Mouse (Mus musculus) liver, embryonic 16.5 days (tissue): ENCODE results near the gene Wnk2. TPM values are rescaled to one million over a fixed set of nuclear protein-coding genes. Genes with fewer than 3 reads are reported as not detected.
"Not testable (repeated sequence)": the region's sequence is repeated elsewhere in the genome, so short reads cannot be mapped to it uniquely, and the experiment has no call there.

Experiments used
- ATAC-seq: fragments of 200-750 bp; cut with Nextera tagmentation; 2 replicates; pipeline ENCODE4 v1.8.0; 2017; ENCODE audit warnings: low read depth, mild to moderate bottlenecking, moderate number of reproducible peaks, moderate library complexity
- H3K27ac ChIP-seq: fragments of 300-500 bp; sonication (generic); 2 replicates; pipeline ENCODE4 v1.5.1; 2014; ENCODE audit warnings: mild to moderate bottlenecking, low read length
- H3K27me3 ChIP-seq: fragments of 300-500 bp; sonication (generic); 2 replicates; pipeline ENCODE4 v1.6.1; 2014; ENCODE audit warnings: low read depth, low read length, mixed read lengths; ENCODE audit not compliant: control insufficient read depth, insufficient read depth
- H3K36me3 ChIP-seq: fragments of 300-500 bp; sonication (generic); 2 replicates; pipeline ENCODE4 v1.6.1; 2014; ENCODE audit warnings: mild to moderate bottlenecking; ENCODE audit not compliant: control insufficient read depth, insufficient read depth
- H3K4me1 ChIP-seq: fragments of 300-500 bp; sonication (generic); 2 replicates; pipeline ENCODE4 v1.6.1; 2014; ENCODE audit warnings: low read depth, low read length, mixed read lengths; ENCODE audit not compliant: control insufficient read depth
- H3K4me2 ChIP-seq: fragments of 300-500 bp; sonication (generic); 2 replicates; pipeline ENCODE4 v1.6.1; 2014; ENCODE audit warnings: low read depth, low read length, mixed read lengths
- H3K4me3 ChIP-seq: fragments of 300-500 bp; sonication (generic); 2 replicates; pipeline ENCODE4 v1.5.1; 2014; ENCODE audit warnings: low read depth, mild to moderate bottlenecking, low read length
- H3K9ac ChIP-seq: fragments of 300-500 bp; sonication (generic); 2 replicates; pipeline ENCODE4 v1.6.1; 2014; ENCODE audit warnings: low read depth, low read length
- H3K9me3 ChIP-seq: fragments of 300-500 bp; sonication (generic); replicated peaks from 2 replicates; pipeline ENCODE4 v1.6.1; 2016; ENCODE audit warnings: low read length; ENCODE audit not compliant: control insufficient read depth
- WGBS: fragments of 180-500 bp; shearing (Covaris S2); extraction: QIAGEN DNeasy Blood & Tissue Kit; methylation state at CpG from one replicate; pipeline ENCODE4 v1.1.7; 2014; ENCODE audit not compliant: insufficient replicate concordance; 5-methylcytosine and 5-hydroxymethylcytosine counted together
- polyA plus RNA-seq: library from polyadenylated mRNA; unstranded; fragments of >200 nt; fragmentation: Nextera tagmentation; extraction: Ambion mirVana; gene quantifications from 2 replicates; pipeline ENCODE4 v1.2.1, GENCODE M21; 2015

Wnk2 gene
- polyA plus RNA-seq, 1 experiment from 2014 or later, result 0.15 TPM

GRCm38 (mm10) chr13:49069393-49069792 lies 78.4 kb downstream of the Wnk2 start:
- ATAC-seq, result no peak
- Histone ChIP-seq H3K27ac (no peak overlapping the region), H3K36me3 (no peaks in the 10 kb centered on the region), H3K27me3 (no peaks in the 10 kb centered on the region), H3K9ac (no peak overlapping the region), H3K9me3 (no peaks in the 10 kb centered on the region), H3K4me3 (no peak overlapping the region), H3K4me1 (no peaks in the 10 kb centered on the region), H3K4me2 (no peak overlapping the region)
- 78% methylated on average over 4 of the region's 4 CpGs for WGBS

GRCm38 (mm10) chr13:49064257-49064656 lies 83.6 kb downstream of the Wnk2 start:
- Histone ChIP-seq H3K4me2 (no peak overlapping the region), H3K9me3 (no peaks in the 10 kb centered on the region), H3K27ac (no peak overlapping the region), H3K36me3 (no peaks in the 10 kb centered on the region), H3K4me3 (no peak overlapping the region), H3K27me3 (no peaks in the 10 kb centered on the region), H3K4me1 (no peaks in the 10 kb centered on the region), H3K9ac (no peak overlapping the region)
- WGBS, result 61% methylated on average over 5 of the region's 5 CpGs
- no peak for ATAC-seq

DNA sequence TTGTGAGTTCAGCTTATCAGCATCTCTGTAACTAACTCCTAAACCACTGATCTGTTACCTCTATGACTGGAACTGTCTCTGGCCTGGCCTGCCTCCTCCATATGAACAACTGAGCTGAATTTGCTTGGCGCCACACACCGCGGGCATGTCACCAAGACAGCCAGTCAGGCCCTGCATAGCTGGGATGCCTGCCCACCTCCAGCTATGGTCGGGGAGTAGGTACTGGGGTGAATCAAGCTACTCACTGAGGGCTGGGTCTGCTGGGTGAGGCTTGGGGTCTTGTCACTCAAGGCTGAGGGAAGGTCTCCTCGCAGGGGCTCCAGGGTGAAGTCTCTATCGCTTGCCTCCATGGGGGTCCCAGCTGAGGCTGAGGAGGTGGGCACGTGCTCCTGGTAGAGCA lies 87.4 kb downstream of the Wnk2 start:
- no peaks in the 10 kb centered on the region for H3K36me3 ChIP-seq
- H3K27ac ChIP-seq, result no peak overlapping the region
- 75% methylated on average over 7 of the region's 7 CpGs for WGBS

DNA sequence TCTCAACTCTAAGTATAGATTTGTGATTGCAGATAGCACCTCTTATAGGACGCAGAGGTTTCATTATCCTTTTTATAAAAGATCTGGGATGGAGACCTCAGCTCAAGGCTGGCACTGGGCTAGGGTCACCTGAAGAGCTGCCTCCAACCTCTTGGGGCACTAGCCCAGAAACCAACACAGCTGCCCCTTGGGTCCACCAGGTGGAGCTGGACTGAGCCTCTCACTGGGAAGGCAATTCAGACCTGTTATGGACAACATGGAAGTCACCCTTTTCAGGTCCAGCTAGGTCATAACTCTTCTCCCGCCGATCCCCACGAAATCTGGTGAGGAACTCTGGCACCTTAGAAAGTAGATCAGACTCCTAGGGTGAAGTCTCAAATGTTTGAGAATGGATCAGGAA lies 89.3 kb downstream of the Wnk2 start:
- no peaks in the 10 kb centered on the region for H3K4me1 ChIP-seq
- no peak overlapping the region for H3K4me3 ChIP-seq
- no peak overlapping the region for H3K9ac ChIP-seq
- no peak for ATAC-seq
- H3K36me3 ChIP-seq, result no peaks in the 10 kb centered on the region
- WGBS, result 58% methylated on average over 4 of the region's 4 CpGs
- H3K4me2 ChIP-seq, result no peak overlapping the region
- no peaks in the 10 kb centered on the region for H3K9me3 ChIP-seq
- no peaks in the 10 kb centered on the region for H3K27me3 ChIP-seq
- no peak overlapping the region for H3K27ac ChIP-seq

More for the DNA sequence above, 87.4 kb downstream of the Wnk2 start:
- ATAC-seq, result no peak
- Histone ChIP-seq H3K27me3 (no peaks in the 10 kb centered on the region), H3K4me3 (no peak overlapping the region), H3K4me2 (no peak overlapping the region), H3K4me1 (no peaks in the 10 kb centered on the region), H3K9ac (no peak overlapping the region), H3K9me3 (no peaks in the 10 kb centered on the region)

GRCm38 (mm10) chr13:49056304-49056703 lies 91.5 kb downstream of the Wnk2 start:
- H3K9ac ChIP-seq, result no peak overlapping the region
- no peaks in the 10 kb centered on the region for H3K4me1 ChIP-seq
- H3K4me3 ChIP-seq, result no peak overlapping the region
- no peak for ATAC-seq
- H3K4me2 ChIP-seq, result no peak overlapping the region
- no peaks in the 10 kb centered on the region for H3K36me3 ChIP-seq
- no peaks in the 10 kb centered on the region for H3K9me3 ChIP-seq
- no peak overlapping the region for H3K27ac ChIP-seq
- WGBS, result 71% methylated on average over 4 of the region's 4 CpGs
- H3K27me3 ChIP-seq, result no peaks in the 10 kb centered on the region

DNA sequence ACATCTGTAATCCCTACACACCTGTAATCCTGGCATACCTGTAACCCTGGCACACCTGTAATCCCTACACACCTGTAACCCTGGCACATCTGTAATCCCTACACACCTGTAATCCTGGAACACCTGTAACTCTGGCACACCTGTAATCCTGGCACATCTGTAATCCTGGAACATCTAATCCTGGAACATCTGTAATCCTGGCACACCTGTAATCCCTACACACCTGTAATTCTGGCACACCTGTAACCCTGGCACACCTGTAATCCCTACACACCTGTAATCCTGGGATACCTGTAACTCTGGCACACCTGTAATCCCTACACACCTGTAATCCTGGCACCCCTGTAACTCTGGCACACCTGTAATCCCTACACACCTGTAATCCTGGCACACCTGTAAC lies 93.1 kb downstream of the Wnk2 start:
- not testable (repeated sequence) for H3K27ac ChIP-seq, H3K27me3 ChIP-seq, H3K4me3 ChIP-seq, H3K36me3 ChIP-seq, H3K4me1 ChIP-seq, H3K9ac ChIP-seq, H3K9me3 ChIP-seq, ATAC-seq, H3K4me2 ChIP-seq

DNA sequence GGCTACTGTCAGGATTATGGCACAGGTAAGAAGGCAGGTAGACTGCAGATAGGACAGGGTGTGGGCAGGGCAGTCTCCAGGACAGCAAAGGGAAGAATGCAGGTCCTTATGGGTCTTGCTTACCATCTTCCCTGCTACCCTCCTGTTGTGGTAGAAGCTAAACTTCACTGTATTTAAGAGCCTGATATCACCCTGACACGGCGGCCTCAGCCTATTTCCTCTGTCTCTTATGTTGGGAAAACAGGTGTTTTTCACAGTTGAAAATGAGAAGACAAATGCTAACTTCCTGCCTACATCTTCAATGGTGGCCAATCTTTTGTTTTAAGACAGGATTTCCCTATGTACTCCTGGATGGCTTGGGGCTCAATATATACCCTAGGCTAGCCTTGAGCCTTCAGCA lies 94.5 kb downstream of the Wnk2 start:
- Histone ChIP-seq H3K9ac (no peak overlapping the region), H3K27ac (no peak overlapping the region), H3K36me3 (no peaks in the 10 kb centered on the region), H3K4me2 (no peak overlapping the region), H3K9me3 (no peaks in the 10 kb centered on the region), H3K27me3 (no peaks in the 10 kb centered on the region), H3K4me3 (no peak overlapping the region), H3K4me1 (no peaks in the 10 kb centered on the region)
- ATAC-seq, result no peak
- WGBS, result 41% methylated on average over 2 of the region's 2 CpGs

- Histone ChIP-seq H3K4me2 (no peak overlapping the region), H3K36me3 (no peaks in the 10 kb centered on the region), H3K9ac (no peak overlapping the region), H3K27me3 (no peaks in the 10 kb centered on the region), H3K4me3 (no peak overlapping the region), H3K27ac (no peak overlapping the region), H3K4me1 (no peaks in the 10 kb centered on the region), H3K9me3 (no peaks in the 10 kb centered on the region)
- WGBS, result 25% methylated on average over 9 of the region's 9 CpGs
- no peak for ATAC-seq
Measured at GRCm38 (mm10) chr13:49052512-49052911, 95.3 kb downstream of the Wnk2 start.

- ATAC-seq, result no peak
- Histone ChIP-seq H3K4me3 (no peak overlapping the region), H3K27me3 (no peaks in the 10 kb centered on the region), H3K4me1 (no peaks in the 10 kb centered on the region), H3K4me2 (no peak overlapping the region), H3K9me3 (no peaks in the 10 kb centered on the region), H3K36me3 (no peaks in the 10 kb centered on the region), H3K9ac (no peak overlapping the region), H3K27ac (no peak overlapping the region)
- 50% methylated on average over 1 of the region's 1 CpGs for WGBS
Measured at GRCm38 (mm10) chr13:49047393-49047792, 100.4 kb downstream of the Wnk2 start.

DNA sequence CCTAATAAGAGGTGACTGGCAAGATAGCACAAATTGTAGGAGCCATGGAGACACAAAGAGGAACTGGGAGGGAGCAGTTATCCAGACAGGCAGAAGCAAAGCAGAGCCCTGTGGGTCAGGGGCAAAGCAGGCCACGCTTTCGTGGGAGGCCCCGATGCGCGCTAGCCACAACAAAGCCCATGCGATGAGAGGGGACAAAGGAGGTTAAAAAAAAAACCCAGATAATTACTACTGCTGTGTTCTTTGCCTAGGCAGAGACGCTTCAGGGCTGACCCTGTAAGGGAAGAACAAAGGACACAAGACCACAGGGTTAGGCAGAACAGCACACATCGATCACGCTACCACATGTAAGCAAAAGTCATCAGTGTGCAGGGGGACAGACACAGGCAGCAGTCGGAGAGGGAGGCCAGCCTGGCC lies 103.7 kb downstream of the Wnk2 start:
- Histone ChIP-seq H3K27me3 (no peaks in the 10 kb centered on the region), H3K4me3 (no peak overlapping the region), H3K4me1 (no peaks in the 10 kb centered on the region), H3K27ac (no peak overlapping the region), H3K9me3 (no peaks in the 10 kb centered on the region), H3K4me2 (no peak overlapping the region), H3K9ac (no peak overlapping the region), H3K36me3 (no peaks in the 10 kb centered on the region)
- WGBS, result 64% methylated on average over 10 of the region's 10 CpGs
- ATAC-seq, result no peak
